Mouse (Mus musculus) splenic B cell, adult 2 months (primary cell): ENCODE results near the gene Prune1.

Experiments
- DNase-seq: peaks from one replicate; pipeline ENCODE4 v3.0.0-alpha.2; 2011; ENCODE audit warnings: low read depth, low spot score
- H3K27me3 ChIP-seq: 2 replicates; pipeline ENCODE4 v1.6.1; 2012; ENCODE audit warnings: mild to moderate bottlenecking, low read length, moderate library complexity, mixed read lengths; ENCODE audit not compliant: control insufficient read depth, poor library complexity, insufficient read depth, severe bottlenecking
- H3K36me3 ChIP-seq: 2 replicates; pipeline ENCODE4 v1.6.1; 2012; ENCODE audit warnings: mild to moderate bottlenecking, low read length, moderate library complexity, mixed read lengths; ENCODE audit not compliant: control insufficient read depth, poor library complexity, insufficient read depth, severe bottlenecking

Prune1 gene

DNA sequence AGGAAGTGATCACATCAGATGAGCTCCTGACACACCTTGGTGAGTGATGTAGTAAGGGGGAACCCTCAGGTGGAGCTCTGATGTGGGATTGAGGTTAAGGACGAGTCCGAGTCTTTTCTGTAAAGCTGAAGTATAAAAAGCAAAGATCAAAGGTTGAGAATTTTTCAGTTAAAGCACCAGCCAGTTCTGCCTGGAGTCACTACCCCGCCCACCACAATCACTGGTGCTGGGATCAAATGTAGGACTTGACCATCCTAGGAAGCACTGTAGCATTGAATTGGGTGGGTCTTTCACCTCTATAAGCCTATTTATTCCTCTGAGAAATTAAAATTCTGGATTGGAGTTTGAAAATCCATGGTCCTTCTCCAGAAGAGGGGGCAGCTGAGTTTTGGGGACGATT, 9.2 kb upstream of the Prune1 start:
- H3K27me3 ChIP-seq = no peaks in the 10 kb centered on the region
- peaks cover 4% of the 10 kb centered on the region for H3K36me3 ChIP-seq

DNA sequence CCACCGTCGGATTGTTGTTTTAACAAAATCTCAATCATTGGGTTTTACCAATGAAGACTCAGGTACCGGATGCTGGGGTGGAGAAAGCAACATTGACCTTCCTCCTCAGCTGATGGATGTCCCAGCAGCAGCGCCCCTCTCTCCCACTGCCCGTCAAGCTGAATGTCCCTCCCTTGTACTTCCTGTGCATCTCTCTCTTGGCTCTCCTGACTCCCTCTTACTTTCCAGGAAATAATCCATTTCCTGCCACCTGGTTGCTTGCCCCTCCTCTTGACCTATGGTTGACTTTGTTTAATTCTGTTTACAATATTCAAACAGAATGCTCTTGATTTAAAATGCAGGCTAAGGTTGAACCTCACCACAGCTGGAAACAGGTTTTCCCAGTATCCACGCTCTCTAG, 8.3 kb upstream of the Prune1 start:
- Histone ChIP-seq H3K27me3 (no peaks in the 10 kb centered on the region), H3K36me3 (peaks cover 4% of the 10 kb centered on the region)
- DNase-seq = no peak

More for the DNA sequence above, 9.2 kb upstream of the Prune1 start:
- no peak for DNase-seq

DNA sequence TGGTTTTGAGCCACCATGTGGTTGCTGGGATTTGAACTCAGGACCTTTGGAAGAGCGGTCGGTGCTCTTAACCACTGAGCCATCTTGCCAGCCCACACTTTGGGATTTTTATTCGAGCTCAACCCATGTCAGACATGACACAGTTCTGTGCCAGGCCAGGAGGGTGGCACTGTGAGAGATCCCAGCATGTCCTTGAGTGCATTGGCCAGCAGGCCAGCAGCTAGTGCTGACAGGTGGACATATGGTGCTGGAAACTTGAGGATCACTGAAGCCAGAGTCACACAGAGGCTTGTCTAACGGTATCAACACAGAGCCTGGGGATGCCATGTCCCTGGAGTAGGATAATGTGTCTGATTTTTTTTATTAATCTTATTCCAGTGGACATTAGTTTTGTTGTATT, 7.5 kb upstream of the Prune1 start:
- no peaks in the 10 kb centered on the region for H3K27me3 ChIP-seq
- peaks cover 4% of the 10 kb centered on the region for H3K36me3 ChIP-seq
- no peak for DNase-seq

DNA sequence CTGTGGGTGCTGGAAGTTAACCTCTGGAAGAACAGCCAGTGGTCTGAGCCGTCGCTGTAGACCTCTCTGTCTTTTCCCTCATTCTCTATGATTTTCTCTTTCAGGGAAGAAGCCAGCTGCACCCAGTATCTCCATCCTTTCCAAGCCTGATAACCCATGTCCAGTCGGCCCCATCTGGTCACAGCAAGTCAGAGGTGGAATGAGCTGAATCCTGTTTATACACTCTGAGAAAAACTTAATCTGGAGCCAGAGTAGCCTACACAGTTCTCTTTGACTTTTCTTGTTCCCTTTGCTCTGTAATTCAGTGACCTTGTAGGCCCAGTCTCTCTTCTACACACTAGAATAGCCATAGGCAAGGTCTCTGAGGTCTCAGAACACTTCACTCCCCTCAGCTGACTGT, 5.7 kb upstream of the Prune1 start:
- Histone ChIP-seq H3K36me3 (peaks cover 2% of the 10 kb centered on the region; the same call in 1 of the 2 replicates), H3K27me3 (no peaks in the 10 kb centered on the region)
- DNase-seq = no peak

DNA sequence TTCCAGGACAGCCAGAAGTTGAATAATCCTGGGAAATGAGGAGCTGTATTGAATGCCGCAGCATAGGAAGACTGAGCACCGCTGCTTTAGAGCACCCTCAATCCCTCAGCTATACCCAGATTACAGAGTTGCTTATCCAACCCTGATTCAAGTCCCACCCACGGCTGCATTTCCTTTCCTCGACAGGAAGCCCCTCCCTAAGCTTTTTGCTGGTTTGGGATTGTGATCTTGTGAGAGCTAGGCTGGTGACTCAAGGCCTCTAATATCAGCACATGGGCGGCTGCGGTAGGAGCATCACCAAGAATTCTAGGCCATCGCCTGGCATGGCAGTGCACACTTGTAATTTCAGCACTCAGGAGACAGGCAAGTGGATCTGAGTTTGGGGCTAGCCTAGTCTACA, 4.6 kb upstream of the Prune1 start:
- DNase-seq = no peak
- Histone ChIP-seq H3K36me3 (peaks cover 2% of the 10 kb centered on the region; the same call in 1 of the 2 replicates), H3K27me3 (no peaks in the 10 kb centered on the region)

DNA sequence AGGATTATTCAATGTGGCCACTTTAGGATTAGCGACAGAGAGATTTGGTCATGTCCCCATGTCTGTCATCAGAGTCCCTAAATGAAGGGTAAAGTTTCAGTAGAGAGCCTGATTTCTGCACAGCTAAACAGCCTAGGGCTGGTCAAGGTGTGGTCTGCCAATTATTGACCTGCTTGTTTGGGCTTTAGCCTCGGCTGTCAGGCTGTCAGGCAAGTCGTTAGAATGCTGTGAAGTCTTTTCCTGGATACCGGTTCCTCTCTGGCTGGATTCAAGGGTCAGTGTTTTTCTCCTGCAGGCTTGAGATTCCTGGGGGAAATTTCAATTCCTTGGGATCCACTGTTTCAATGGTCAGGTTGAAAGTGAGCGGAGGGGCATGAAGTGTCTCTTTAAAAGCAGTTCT, 4.1 kb upstream of the Prune1 start:
- DNase-seq = no peak
- Histone ChIP-seq H3K36me3 (peaks cover 2% of the 10 kb centered on the region; the same call in 1 of the 2 replicates), H3K27me3 (no peaks in the 10 kb centered on the region)

DNA sequence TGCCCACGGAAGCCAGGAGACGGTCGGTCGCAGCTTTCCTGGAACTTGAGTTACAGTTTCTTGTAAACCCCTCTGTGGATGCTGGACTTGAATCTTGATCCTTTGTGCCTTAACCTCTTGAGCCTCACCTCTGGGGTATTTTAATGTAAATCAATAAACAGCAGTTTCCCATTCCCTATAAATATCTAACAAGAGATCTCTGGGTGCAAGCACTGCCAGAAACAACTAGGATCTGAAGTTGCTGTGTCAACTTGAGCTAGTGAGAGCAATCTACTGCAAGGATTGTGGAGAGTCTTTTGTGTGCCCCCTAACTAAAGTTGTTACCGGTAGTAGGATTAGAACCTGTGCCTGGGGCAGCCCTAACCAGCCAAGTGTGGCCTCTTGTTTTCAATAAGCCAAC, 3.5 kb upstream of the Prune1 start:
- Histone ChIP-seq H3K36me3 (peaks cover 2% of the 10 kb centered on the region; the same call in 1 of the 2 replicates), H3K27me3 (no peaks in the 10 kb centered on the region)
- DNase-seq = no peak

DNA sequence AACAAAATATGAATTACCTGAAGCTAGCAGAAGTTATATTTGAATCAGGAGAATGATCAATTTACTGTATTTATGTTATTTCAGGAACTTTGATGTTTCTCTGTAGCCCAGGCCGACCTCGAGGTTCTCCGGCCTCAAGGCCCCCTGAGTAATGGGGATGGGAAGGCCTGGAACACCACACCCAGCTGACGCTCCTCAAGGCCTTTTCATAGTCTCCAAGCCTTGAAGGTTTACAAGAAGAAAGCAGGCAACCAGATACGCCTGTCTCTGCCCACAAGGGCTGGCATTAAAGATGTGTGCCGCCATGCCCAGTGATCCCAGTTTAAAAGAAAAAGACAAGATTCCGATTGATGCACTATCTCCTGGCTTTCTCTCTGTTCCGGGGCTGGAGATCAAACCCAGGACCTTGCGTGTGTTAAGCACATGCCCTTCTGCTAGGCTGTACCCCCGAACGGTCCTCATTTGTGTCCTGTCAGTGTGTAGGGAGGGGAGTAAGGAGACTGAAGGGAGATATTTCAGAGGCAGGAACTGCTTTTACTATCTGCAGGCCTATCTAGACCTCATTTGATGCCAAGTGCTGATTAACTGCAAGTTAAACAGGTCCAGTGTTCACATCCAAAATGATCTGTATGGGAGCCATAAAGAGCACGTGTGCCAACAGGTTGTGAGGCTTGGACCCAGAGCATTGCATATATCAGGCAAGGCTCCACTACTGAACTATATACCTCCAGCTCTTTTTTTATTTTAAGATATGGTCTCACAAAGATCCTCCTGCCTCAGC, 2.8 kb upstream of the Prune1 start:
- Histone ChIP-seq H3K36me3 (peaks cover 2% of the 10 kb centered on the region; the same call in 1 of the 2 replicates), H3K27me3 (no peaks in the 10 kb centered on the region)
- no peak for DNase-seq

DNA sequence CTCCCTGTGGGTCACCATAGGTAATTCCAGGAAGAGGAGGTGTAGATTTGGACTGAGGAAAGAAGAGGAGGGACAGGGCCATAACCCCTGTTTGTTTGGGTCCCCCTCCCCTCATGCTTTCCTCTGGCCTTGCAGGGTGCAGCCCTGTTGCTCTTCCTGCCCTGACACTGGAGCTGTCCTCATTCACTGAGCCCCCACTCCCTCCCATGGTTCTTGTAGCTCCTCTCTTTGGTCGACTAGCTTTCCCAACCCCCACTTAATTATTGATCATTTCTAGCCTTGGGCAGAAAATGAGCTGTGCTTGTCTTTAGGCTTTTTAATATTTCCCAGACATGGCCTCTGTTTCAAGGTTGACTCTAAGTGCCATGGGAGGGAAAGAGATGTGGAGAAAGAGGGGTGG, 2.2 kb upstream of the Prune1 start:
- Histone ChIP-seq H3K36me3 (0 out of 2 replicates have a peak, but pooled peaks cover 2% of the 10 kb centered on the region), H3K27me3 (no peaks in the 10 kb centered on the region)
- no peak for DNase-seq

DNA sequence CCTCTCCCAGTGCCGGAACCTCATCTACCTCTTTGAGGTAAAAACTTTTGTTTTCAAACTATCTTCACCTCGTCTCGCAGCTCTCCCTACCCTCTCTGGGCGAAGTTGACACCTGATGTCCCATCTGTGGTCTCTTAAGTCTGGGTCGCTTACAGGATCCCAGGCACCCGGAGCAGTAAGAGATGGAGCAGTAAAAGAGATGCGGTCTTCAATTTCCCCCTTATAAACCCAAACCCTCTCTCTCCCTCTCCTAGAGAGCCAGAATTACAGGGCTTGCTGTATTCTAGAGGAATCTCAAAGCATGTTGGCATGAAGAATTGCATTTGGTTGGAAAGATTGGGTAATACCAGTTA, 1.7 kb upstream of the Prune1 start:
- H3K27me3 ChIP-seq = no peaks in the 10 kb centered on the region
- no peak for DNase-seq
- no peaks in the 10 kb centered on the region for H3K36me3 ChIP-seq

DNA sequence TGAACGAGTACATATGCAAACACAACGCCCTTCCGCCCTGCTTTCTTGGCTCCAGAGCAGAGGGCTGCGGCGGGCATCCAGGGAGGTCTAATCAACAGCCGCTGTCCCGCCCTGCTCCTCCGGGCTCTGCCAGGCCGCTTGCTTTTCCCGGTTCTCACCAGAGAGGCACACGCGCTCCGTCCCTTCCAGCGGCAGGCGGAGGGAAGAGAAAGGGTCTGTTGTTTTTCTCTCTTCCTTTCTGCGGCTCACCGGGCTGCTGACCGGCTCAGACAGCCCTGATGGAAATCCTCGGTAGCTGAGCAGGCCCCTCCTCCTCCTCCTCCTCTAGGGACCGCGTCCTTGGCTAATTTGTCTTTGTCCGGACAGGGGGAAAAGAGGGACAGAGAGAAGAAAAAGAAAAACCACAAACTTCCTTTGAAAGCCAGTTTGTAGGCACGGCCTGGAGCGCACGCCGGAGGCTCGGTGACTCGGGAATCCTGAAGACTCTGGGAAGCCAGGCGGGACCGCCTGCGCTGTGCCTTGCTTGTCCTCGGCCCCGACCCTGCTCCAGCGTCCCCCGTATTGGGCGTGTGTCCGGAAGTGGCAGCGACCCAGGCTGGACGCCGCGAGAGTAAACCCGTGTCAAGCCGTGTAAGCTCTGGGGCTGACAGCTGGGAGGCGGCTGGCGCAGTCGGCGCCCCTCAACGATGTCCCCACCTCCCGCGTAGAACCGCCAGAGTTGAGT, 1.2 kb upstream of the Prune1 start:
- Histone ChIP-seq H3K27me3 (no peaks in the 10 kb centered on the region), H3K36me3 (no peaks in the 10 kb centered on the region)
- DNase-seq = peak; percentile 38

DNA sequence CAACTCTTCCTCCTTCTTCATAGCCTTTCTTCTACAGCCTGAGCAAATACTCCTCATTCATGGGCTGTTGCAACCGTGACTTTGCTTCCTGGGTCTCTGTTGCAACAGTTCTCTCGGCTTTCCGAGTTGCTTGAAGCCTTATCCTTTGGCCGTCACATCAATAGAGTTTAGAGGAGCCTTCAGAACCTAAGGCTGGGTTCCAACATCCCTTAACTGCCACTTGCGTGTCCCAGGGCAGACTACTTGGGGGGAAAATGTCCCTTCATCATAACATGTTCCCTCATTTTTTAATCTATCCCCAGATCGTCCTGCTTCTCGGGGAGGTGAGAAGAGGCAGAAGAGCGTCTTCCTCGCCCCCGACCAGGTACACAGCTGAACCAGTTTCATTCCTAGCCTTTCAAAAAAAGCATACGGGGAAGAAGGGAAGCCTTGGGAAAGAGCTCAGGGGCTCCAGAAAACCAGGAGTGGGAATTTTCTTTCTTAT, 547 bp upstream of the Prune1 start:
- no peaks in the 10 kb centered on the region for H3K27me3 ChIP-seq
- H3K36me3 ChIP-seq = no peaks in the 10 kb centered on the region
- DNase-seq = peak; percentile 58

DNA sequence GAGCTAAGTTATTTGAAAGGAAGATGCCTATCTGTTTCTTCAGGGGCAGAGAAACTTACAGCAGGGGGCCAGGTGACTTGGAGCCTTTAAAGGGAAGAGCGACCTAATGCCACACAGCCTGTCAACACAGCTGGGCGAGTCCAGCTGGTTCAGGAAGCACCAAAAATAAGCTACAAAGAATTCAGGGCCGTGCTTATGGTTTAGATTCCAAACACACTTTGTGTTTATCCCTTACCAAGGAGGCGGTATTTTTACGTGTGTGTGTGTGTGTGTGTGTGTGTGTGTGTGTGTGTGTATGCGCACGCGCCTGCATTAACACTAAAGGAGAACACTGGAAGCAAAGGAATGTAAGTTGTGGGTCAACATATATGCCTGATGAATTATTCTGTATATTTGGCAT, 1.1 kb downstream of the Prune1 start:
- Histone ChIP-seq H3K27me3 (no peaks in the 10 kb centered on the region), H3K36me3 (no peaks in the 10 kb centered on the region)
- DNase-seq = peak; percentile 32

DNA sequence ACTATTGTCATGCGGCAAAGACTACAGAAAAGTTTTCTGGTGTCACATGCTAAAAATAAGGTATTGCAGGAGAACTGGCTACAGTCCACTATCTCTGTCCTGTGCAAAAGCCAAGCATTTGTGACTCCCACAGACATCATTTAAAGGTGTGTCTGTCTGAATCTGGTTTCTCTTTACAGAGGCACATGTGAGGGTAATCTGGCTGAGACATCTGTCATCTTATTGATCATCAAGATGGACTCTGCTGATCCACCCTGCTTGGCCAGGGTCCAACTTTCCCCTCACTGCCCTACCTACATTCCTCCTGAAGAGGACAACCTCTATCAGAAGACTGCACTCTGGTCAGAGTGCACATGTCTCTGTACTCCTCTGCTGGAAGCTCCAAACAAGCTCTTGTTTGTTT, 4.7 kb downstream of the Prune1 start:
- Histone ChIP-seq H3K36me3 (no peaks in the 10 kb centered on the region), H3K27me3 (no peaks in the 10 kb centered on the region)
- DNase-seq = no peak

DNA sequence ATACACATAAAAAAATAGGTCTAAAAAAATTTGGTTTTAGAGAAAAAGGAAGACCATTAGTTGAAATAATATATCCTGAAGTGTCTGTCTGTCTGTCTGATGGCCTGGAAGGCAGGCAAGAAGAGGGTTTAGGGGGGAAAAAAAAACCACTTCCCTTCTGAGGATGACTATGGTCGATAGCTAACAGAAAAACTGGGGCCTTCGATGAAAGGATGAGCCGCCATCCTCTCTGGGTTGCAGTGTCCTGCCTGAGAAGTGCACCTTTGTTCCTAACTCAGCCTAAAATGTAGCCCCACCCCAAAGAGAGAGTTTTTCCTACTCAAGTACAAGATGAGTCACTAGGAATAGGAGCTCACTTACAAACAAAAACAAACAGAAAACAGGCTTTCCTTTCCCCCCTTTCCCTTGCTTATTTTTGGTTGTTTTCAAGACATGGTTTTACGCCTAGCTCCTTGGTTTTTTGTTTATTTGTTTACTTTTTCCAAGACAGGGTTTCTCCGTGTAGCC, 5.4 kb downstream of the Prune1 start:
- no peak for DNase-seq
- Histone ChIP-seq H3K36me3 (no peaks in the 10 kb centered on the region), H3K27me3 (no peaks in the 10 kb centered on the region)
